Mouse (Mus musculus): ENCODE data around the gene Prr12. TPM values are rescaled to one million over a fixed set of nuclear protein-coding genes. Genes with fewer than 3 reads are reported as not detected.

Gene Prr12
- polyA plus RNA-seq, 1 experiment = 39.1 TPM

- DNase-seq (ENCODE audit: low read depth) = no peak
- TF ChIP-seq CTCF (IDR thresholded peaks at IDR 0.05; ENCODE audit: borderline replicate concordance, extremely low read depth, insufficient read depth, insufficient read length) (no peak), POLR2A (IDR thresholded peaks at IDR 0.05; ENCODE audit: borderline replicate concordance, extremely low read depth, insufficient read depth, insufficient read length, poor library complexity, severe bottlenecking) (no peak)
These were observed 46.2 kb downstream of the Prr12 start for GRCm38 (mm10) chr7:45006503-45006902.

- no peak for DNase-seq (ENCODE audit: low read depth)
- TF ChIP-seq POLR2A (IDR thresholded peaks at IDR 0.05; ENCODE audit: borderline replicate concordance, extremely low read depth, insufficient read depth, insufficient read length, poor library complexity, severe bottlenecking) (no peak), CTCF (IDR thresholded peaks at IDR 0.05; ENCODE audit: borderline replicate concordance, extremely low read depth, insufficient read depth, insufficient read length) (no peak)
These were observed 47.2 kb downstream of the Prr12 start for GRCm38 (mm10) chr7:45005321-45005992.

- TF ChIP-seq CTCF (IDR thresholded peaks at IDR 0.05; ENCODE audit: borderline replicate concordance, extremely low read depth, insufficient read depth, insufficient read length) = no peak
- no peak for TF ChIP-seq POLR2A (IDR thresholded peaks at IDR 0.05; ENCODE audit: borderline replicate concordance, extremely low read depth, insufficient read depth, insufficient read length, poor library complexity, severe bottlenecking)
- DNase-seq (ENCODE audit: low read depth) = no peak
These were observed 48.1 kb downstream of the Prr12 start for GRCm38 (mm10) chr7:45004546-45004945.

- no peak for TF ChIP-seq POLR2A (IDR thresholded peaks at IDR 0.05; ENCODE audit: borderline replicate concordance, extremely low read depth, insufficient read depth, insufficient read length, poor library complexity, severe bottlenecking)
- no peak for TF ChIP-seq CTCF (IDR thresholded peaks at IDR 0.05; ENCODE audit: borderline replicate concordance, extremely low read depth, insufficient read depth, insufficient read length)
- no peak for DNase-seq (ENCODE audit: low read depth)
These were observed 50.2 kb downstream of the Prr12 start for GRCm38 (mm10) chr7:45002440-45002839.

- no peak for TF ChIP-seq CTCF (IDR thresholded peaks at IDR 0.05; ENCODE audit: borderline replicate concordance, extremely low read depth, insufficient read depth, insufficient read length)
- no peak for TF ChIP-seq POLR2A (IDR thresholded peaks at IDR 0.05; ENCODE audit: borderline replicate concordance, extremely low read depth, insufficient read depth, insufficient read length, poor library complexity, severe bottlenecking)
- no peak for DNase-seq (ENCODE audit: low read depth)
These were observed 52.1 kb downstream of the Prr12 start for GRCm38 (mm10) chr7:45000539-45001114.

- DNase-seq (ENCODE audit: low read depth) = no peak
- TF ChIP-seq CTCF (IDR thresholded peaks at IDR 0.05; ENCODE audit: borderline replicate concordance, extremely low read depth, insufficient read depth, insufficient read length) (no peak), POLR2A (IDR thresholded peaks at IDR 0.05; ENCODE audit: borderline replicate concordance, extremely low read depth, insufficient read depth, insufficient read length, poor library complexity, severe bottlenecking) (no peak)
These were observed 52.9 kb downstream of the Prr12 start for GRCm38 (mm10) chr7:44999753-45000152.

GRCm38 (mm10) chr7:44998501-44998955 is 54.2 kb downstream of the Prr12 start, which contains the start of gene Bcl2l12:
Bcl2l12 (minus strand) TSS chr7:44998712.
- TF ChIP-seq CTCF (IDR thresholded peaks at IDR 0.05; ENCODE audit: borderline replicate concordance, extremely low read depth, insufficient read depth, insufficient read length) (no peak), POLR2A (IDR thresholded peaks at IDR 0.05; ENCODE audit: borderline replicate concordance, extremely low read depth, insufficient read depth, insufficient read length, poor library complexity, severe bottlenecking) (no peak)
- DNase-seq (ENCODE audit: low read depth) = peak; percentile 43

GRCm38 (mm10) chr7:44997940-44998428 is 54.7 kb downstream of the Prr12 start:
- DNase-seq (ENCODE audit: low read depth) = no peak
- TF ChIP-seq CTCF (IDR thresholded peaks at IDR 0.05; ENCODE audit: borderline replicate concordance, extremely low read depth, insufficient read depth, insufficient read length) (no peak), POLR2A (IDR thresholded peaks at IDR 0.05; ENCODE audit: borderline replicate concordance, extremely low read depth, insufficient read depth, insufficient read length, poor library complexity, severe bottlenecking) (no peak)

- DNase-seq (ENCODE audit: low read depth) = peak; percentile 98
- TF ChIP-seq POLR2A (IDR thresholded peaks at IDR 0.05; ENCODE audit: borderline replicate concordance, extremely low read depth, insufficient read depth, insufficient read length, poor library complexity, severe bottlenecking) (no peak), CTCF (IDR thresholded peaks at IDR 0.05; ENCODE audit: borderline replicate concordance, extremely low read depth, insufficient read depth, insufficient read length) (no peak)
These were observed 55.3 kb downstream of the Prr12 start, which contains the start of gene Irf3 for GRCm38 (mm10) chr7:44997231-44997939. Irf3 (plus strand) TSS chr7:44997648.

- TF ChIP-seq POLR2A (IDR thresholded peaks at IDR 0.05; ENCODE audit: borderline replicate concordance, extremely low read depth, insufficient read depth, insufficient read length, poor library complexity, severe bottlenecking) (no peak), CTCF (IDR thresholded peaks at IDR 0.05; ENCODE audit: borderline replicate concordance, extremely low read depth, insufficient read depth, insufficient read length) (no peak)
These were observed 56.0 kb downstream of the Prr12 start for GRCm38 (mm10) chr7:44996672-44997071.

More at GRCm38 (mm10) chr7:44996672-44997071, 56.0 kb downstream of the Prr12 start:
- no peak for DNase-seq (ENCODE audit: low read depth)
